Mouse (Mus musculus) lung, embryonic 15.5 days (tissue): ENCODE results near the gene Olfr30. TPM values are rescaled to one million over a fixed set of nuclear protein-coding genes. Genes with fewer than 3 reads are reported as not detected.

Experiments
- polyA plus RNA-seq: library from polyadenylated mRNA; unstranded; fragments of >200 nt; fragmentation: Nextera tagmentation; extraction: Ambion mirVana; gene quantifications from 2 replicates; pipeline ENCODE4 v1.2.1, GENCODE M21; 2015

Olfr30 gene
- polyA plus RNA-seq, 1 experiment from 2014 or later: not detected

Other genes with a start within 250 kb of the Olfr30 start
- 0.06 TPM in 1 of 2 replicates, not detected in the other for gene 4930438A08Rik, start 187.5 kb downstream of the Olfr30 start, polyA plus RNA-seq
- gene Zfp692, start 155.2 kb downstream of the Olfr30 start, polyA plus RNA-seq: 23.4 and 25.6 TPM in 2 replicates
- 29.8 and 32.3 TPM in 2 replicates for gene Zfp672, start 131.9 kb downstream of the Olfr30 start, polyA plus RNA-seq
- 32.3 and 38.3 TPM in 2 replicates for gene Sh3bp5l, start 131.5 kb downstream of the Olfr30 start, polyA plus RNA-seq
- 0.40 TPM in 1 of 2 replicates, not detected in the other for gene Lypd8, start 83.2 kb downstream of the Olfr30 start, polyA plus RNA-seq
- not detected in 2 replicates for gene 1810065E05Rik, start 41.2 kb downstream of the Olfr30 start, polyA plus RNA-seq
- not detected in 2 replicates for gene Gm12253, start 29.7 kb downstream of the Olfr30 start, polyA plus RNA-seq
- not detected in 2 replicates for gene Lypd9, start 9.3 kb downstream of the Olfr30 start, polyA plus RNA-seq
- gene Olfr332, start 30.3 kb upstream of the Olfr30 start, polyA plus RNA-seq: not detected in 2 replicates
- not detected in 2 replicates for gene Olfr331, start 40.3 kb upstream of the Olfr30 start, polyA plus RNA-seq
- not detected in 2 replicates for gene Olfr330, start 72.6 kb upstream of the Olfr30 start, polyA plus RNA-seq
- not detected in 2 replicates for gene Olfr329-ps, start 84.2 kb upstream of the Olfr30 start, polyA plus RNA-seq
- gene Olfr328, start 93.4 kb upstream of the Olfr30 start, polyA plus RNA-seq: not detected in 2 replicates
- gene Olfr224, start 108.3 kb upstream of the Olfr30 start, polyA plus RNA-seq: not detected in 2 replicates
- not detected in 2 replicates for gene Olfr325, start 115.5 kb upstream of the Olfr30 start, polyA plus RNA-seq
- gene Olfr324, start 132.8 kb upstream of the Olfr30 start, polyA plus RNA-seq: not detected in 2 replicates
- gene 2210407C18Rik, start 153.8 kb upstream of the Olfr30 start, polyA plus RNA-seq: not detected in 2 replicates
- not detected in 2 replicates for gene Olfr323, start 168.2 kb upstream of the Olfr30 start, polyA plus RNA-seq
- gene Trim58, start 178.2 kb upstream of the Olfr30 start, polyA plus RNA-seq: 0.11 and 0.16 TPM in 2 replicates
- gene Olfr322, start 196.5 kb upstream of the Olfr30 start, polyA plus RNA-seq: not detected in 2 replicates
- gene Olfr320, start 218.8 kb upstream of the Olfr30 start, polyA plus RNA-seq: not detected in 2 replicates
- gene Olfr319, start 236.9 kb upstream of the Olfr30 start, polyA plus RNA-seq: not detected in 2 replicates